Mouse (Mus musculus): Measurements from ENCODE around the gene Slain2.

Gene Slain2

GRCm38 (mm10) chr5:72913648-72914557 is at the start of gene Slain2:
Slain2 (plus strand) TSS chr5:72914304.
- peak; percentile 100 for DNase-seq

DNA sequence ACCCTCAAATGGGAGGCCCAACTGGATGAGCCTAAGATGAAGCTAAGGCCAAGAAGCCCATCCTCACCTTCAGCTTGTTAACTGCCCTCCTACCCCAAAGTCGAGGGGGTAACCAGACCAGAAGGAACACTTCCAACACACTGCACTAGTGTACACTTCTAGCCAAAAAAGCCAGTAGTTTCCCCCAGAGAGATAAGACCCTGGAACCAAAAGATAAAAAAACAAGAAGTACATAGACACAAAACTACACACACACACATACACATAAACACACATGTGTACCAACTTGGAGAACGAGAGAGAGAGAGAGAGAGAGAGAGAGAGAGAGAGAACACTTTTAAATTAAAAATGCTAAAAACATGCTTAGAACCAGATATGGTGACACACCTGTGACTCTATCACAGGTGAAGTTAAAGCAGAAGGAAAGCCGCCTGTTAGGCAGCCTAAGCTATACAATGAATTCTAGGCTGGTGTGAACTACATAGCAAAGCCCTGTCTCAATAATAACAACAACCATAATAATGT is 49.4 kb upstream of the Slain2 start:
- DNase-seq: no peak

DNA sequence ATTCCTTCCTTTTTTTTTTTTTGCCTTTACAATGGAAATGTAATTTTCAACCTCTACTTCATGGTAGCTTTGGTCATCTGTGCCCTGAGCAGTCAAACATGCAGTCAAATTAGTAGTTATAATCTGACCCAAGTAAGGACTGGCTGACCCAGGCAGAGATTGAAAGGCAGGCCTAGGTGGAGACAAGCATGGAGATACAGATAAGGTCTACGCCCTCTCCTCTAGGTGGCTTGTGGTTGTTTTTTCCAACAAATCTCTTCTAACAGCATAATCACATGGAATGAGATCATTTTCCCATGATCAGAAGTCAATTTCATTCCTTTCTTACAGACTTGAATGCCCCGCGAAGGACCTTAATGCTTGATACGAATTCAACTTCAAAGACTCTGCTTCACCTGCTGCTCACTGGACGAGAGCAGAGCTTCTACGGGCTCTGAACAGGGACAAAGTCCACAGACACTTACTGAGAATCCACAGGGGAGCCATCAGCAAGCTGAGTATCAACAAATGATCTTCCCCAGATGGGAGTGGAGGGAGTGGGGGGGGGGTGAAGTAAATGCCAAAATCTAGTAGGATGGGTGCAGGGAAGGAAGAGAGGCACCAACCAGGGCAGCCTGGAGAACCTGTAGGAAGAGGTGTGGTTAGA is 47.7 kb upstream of the Slain2 start:
- no peak for DNase-seq

GRCm38 (mm10) chr5:72867036-72867672 is 47.0 kb upstream of the Slain2 start:
- peak; percentile 83 for DNase-seq

- DNase-seq: peak; percentile 98
These were observed 45.8 kb upstream of the Slain2 start, which contains the start of gene Tec for GRCm38 (mm10) chr5:72868091-72868875. Tec (minus strand) TSS chr5:72868483.

DNA sequence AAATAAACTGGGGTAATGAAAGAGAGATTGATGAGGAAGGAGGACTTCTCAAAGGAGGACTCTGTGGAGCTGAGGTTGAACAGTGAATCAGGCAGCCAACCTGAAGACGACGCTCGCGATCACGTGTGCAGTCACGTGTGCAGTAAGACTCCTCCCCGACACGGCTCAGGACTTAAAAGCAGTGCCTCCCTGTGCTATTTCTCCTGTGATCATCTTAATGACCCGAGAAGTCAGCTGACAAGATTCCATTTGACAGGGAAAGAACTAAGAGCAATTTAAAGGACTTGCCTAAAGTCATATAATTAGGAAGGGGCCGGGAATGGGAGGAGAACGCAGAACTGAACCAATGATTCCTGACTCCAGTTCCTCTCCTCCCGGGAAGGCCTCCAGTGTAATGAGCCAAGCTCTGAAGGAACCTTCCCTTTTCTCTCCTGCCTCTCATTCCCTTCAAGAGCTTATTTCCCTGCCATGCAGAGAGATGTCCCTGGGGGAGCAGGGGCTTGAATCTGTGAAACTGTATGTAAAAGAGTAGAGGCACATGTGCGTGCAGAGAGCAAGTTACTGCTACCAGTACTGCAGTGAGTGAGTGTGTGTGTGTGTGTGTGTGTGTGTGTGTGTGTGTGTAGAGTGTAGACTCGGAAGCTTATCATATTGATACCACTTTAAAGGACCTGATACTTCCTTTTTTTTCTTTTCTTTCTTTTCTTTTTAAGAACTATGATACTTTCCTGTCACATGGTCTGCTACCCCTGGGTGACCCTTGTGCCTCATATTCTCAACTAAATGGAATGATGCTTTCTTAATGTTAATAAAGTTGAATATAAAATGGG is 44.1 kb upstream of the Slain2 start:
- DNase-seq: peak; percentile 85

- no peak for DNase-seq
These were observed 43.0 kb upstream of the Slain2 start for GRCm38 (mm10) chr5:72871114-72871513.

DNA sequence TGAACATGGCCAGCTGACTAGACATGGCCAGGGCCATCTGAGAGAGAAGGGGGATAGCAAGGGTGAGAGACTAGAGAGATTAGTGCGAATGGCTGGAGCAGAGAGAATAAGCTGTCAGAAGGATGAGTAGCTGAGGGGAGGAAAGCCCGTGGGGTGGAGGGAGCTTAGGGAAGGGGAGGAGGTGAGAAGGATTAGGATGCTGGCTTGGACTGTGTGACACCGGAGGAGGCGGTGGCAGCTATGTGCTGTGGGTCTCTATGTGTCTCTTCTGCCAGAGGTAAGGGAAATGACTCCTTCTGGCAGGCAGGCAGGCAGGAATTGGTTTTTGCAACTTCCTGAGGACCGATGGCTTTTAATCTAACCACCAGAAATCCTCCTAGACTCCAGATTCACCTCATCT is 34.4 kb upstream of the Slain2 start:
- DNase-seq: peak; percentile 82

GRCm38 (mm10) chr5:72881748-72882411 is 32.2 kb upstream of the Slain2 start:
- peak; percentile 89 for DNase-seq

DNA sequence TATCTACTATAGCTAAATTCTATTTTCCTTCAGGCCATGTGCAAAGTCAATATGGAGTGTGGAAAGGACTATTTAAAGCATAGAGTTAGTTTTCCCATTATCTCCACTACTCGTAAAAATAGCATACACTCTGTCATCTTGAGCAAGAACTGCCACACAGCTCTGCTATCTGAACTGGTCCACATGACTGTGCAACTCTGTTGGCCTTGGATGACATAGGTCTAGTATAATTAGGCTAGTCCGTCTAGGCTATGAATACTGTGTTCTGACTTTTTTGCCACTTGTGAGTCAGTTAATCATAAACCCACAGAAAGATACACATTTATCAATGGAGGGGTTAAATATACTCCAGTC is 31.7 kb upstream of the Slain2 start:
- DNase-seq: peak; percentile 95

GRCm38 (mm10) chr5:72883706-72884105 is 30.4 kb upstream of the Slain2 start:
- DNase-seq: no peak

- no peak for DNase-seq
These were observed 27.5 kb upstream of the Slain2 start for GRCm38 (mm10) chr5:72886458-72887222.

DNA sequence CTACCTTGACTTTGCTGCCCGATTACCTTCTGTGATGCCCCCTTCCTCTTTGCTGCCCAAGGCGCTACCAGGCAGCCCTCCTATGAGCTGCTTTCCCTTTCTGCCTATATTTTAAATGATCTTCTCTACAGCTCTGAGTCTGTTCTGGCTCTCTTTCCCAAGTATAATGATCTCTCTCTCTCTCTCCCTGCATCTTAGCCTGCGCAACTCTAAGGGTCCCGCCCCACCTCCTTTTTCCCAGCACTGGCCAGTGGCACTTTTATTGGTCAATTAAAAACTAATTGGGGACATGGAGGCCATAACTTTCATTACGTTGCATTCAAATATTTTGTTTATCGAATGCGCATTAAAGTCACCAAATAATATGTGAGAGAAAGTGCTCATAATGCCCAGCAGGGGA is 25.8 kb upstream of the Slain2 start:
- DNase-seq: no peak

GRCm38 (mm10) chr5:72891534-72891933 is 22.6 kb upstream of the Slain2 start:
- peak; percentile 94 for DNase-seq

GRCm38 (mm10) chr5:72893987-72894386 is 20.1 kb upstream of the Slain2 start:
- no peak for DNase-seq

- peak; percentile 71 for DNase-seq
These were observed 18.8 kb upstream of the Slain2 start for GRCm38 (mm10) chr5:72895261-72895660.

DNA sequence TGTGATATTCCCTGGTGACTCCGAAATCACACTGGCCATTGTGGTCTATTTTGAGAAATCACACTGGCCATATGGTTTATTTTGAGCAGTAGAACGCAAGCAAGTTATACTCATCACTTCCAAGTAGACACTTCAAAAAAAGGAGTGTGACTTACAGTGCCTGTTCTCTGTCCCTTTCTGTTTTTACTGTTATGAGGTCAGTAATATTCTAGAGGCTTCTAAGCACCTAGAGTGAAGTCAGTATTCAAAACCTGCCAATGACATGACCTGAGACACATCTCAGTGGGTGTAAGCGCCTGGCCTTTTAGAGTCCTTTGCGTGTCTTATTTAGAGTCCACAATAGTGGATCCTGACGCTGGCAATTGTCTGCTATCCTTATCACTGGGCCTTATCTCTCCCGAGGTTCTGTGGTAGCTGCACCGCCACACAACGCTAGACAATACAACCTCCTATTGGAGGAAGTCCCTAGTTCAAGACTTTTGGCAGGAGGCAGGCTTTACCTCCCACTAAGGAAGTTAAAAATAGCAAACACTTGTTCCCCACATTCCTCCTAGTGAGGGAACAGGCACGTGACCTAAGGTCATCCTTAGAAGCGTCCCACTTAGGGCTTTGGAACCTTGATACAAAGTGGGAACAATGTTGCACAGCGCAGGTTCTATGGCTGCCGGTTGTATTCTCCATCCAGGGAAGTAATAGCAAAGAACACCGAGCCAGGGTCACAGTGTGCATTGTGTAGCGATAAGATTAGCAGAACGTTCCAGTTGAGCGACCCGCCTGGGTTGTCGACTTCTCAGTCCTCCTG is 17.4 kb upstream of the Slain2 start:
- peak; percentile 97 for DNase-seq

DNA sequence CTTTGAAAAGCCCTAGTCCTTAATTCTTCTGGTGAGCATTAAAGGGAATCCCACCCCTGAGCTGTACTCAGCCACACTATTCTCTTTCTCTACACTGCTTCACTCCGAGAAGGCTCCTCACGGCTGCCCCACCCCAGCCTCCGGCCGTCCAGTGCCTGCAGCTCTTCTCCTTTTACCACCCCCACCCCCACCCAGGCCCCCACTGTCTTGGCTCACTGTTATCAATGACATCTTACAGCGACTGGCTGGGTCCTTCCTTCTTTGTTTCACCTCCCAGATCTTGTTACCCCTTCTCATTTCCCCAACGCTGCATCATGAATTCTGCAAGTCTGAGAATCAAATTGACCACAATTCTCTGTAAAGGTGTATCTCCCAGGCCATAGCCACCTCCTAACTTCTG is 16.1 kb upstream of the Slain2 start:
- DNase-seq: peak; percentile 79

DNA sequence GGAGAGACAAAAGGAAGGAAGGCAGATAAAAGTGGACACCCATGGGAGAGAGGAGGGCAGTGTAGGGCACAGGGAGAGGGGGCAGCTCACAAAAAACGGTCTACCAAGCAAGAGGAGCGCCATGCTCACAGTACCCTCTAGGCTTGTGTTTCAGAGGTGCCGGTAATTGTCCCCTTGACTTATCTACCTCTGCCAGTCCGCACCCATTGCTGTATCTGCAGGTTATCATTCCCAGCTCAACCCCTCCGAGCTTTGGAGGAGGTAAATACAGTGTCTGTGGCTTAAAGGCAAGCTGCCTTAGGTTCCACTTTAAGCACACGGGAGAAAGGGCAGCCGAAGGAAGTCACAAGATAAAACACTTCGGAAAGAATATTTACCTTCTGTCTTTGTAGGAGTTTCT is 14.8 kb upstream of the Slain2 start:
- DNase-seq: peak; percentile 64
